In genomic region chr9:120575748-120576661, GRCm38 (mm10) we compare ENCODE assay signal across 9 mouse cellular contexts. TPM values are rescaled to one million over a fixed set of nuclear protein-coding genes. Genes with fewer than 3 reads are reported as not detected.
DNase-seq lines count a peak whose midpoint lies in the region; ATAC-seq and TF ChIP-seq lines count a peak whose summit lies in the region.
"Had no signal": no experiment of that assay in that cellular context is flagged by ENCODE, and none has a peak within 500 bp of the region (broad histone marks: within the 10 kb centered on the region; RNA-seq: fewer than 3 reads in every experiment).

No protein-coding gene starts in this region.

- H3K9ac ChIP-seq in ES-E14 (ENCODE audit: insufficient read depth, low read depth, low read length, poor library complexity, severe bottlenecking): no peak overlapping the region; the same call in 1 of the 2 replicates
- no peak overlapping the region for H3K9ac ChIP-seq in liver, postnatal 0 days (replicated peaks)

- peak; percentile 53 for TF ChIP-seq CTCF in liver, postnatal 0 days (IDR thresholded peaks at IDR 0.05; ENCODE audit: low read depth)

- H3K4me2 ChIP-seq in liver, postnatal 0 days (ENCODE audit: low read depth, low read length): 0 out of 2 replicates have a peak overlapping the region, but pooled peaks have one; percentile 77

- no peak for TF ChIP-seq EP300 in liver, postnatal 0 days (IDR thresholded peaks at IDR 0.05; ENCODE audit: low read depth)

- no peak for ATAC-seq in liver, postnatal 0 days

- peak; percentile 64 for DNase-seq in CD4-positive helper T cell, adult 2 months (ENCODE audit: low read depth, low spot score)
- no peak for DNase-seq in ES-E14 (ENCODE audit: low read depth, low spot score)
- DNase-seq in hindbrain, embryonic 10.5 days (ENCODE audit: low spot score): no peak
- DNase-seq in liver, postnatal 0 days: no peak
- no peak for DNase-seq in urinary bladder, postnatal 14 days (ENCODE audit: low spot score)
- no peak for DNase-seq in layer of hippocampus, postnatal 36 days
- no peak for DNase-seq in lung, adult 18-20 months
- DNase-seq: cerebellum, adult 2 months had no signal

- H3K9me3 ChIP-seq in ES-E14 (ENCODE audit: control insufficient read depth, insufficient read depth, low read depth, low read length): no peaks in the 10 kb centered on the region
- no peaks in the 10 kb centered on the region for H3K9me3 ChIP-seq in hindbrain, embryonic 10.5 days
- H3K9me3 ChIP-seq in liver, postnatal 0 days (ENCODE audit: low read length): no peaks in the 10 kb centered on the region

- peaks cover 40% of the 10 kb centered on the region for H3K36me3 ChIP-seq in ES-E14 (ENCODE audit: control insufficient read depth, insufficient read depth, low read length, poor library complexity, severe bottlenecking)
- H3K36me3 ChIP-seq in hindbrain, embryonic 10.5 days: peaks cover 45% of the 10 kb centered on the region
- peaks cover 32% of the 10 kb centered on the region for H3K36me3 ChIP-seq in liver, postnatal 0 days (replicated peaks; ENCODE audit: insufficient read depth, low read length)

- in situ Hi-C loops in ES-E14 (cut with MboI; ENCODE audit: low sequenced_read_pairs in 2 of 2, unreplicated experiment in 2 of 2): no loop called here

- H3K4me3 ChIP-seq in ES-E14 (ENCODE audit: insufficient read depth in 1 of 2, low read depth in 1 of 2, low read length in 2 of 2, poor library complexity in 1 of 2, severe bottlenecking in 1 of 2): peak overlapping the region in 1 of 2 experiments; percentile 43; a peak in 1 of 4 replicates
- peak overlapping the region; percentile 79; the same call in 1 of the 2 replicates for H3K4me3 ChIP-seq in hindbrain, embryonic 10.5 days
- no peak overlapping the region for H3K4me3 ChIP-seq in liver, postnatal 0 days (ENCODE audit: low read depth, low read length)

- no peaks in the 10 kb centered on the region for H3K27me3 ChIP-seq in hindbrain, embryonic 10.5 days (ENCODE audit: insufficient read depth, poor library complexity, severe bottlenecking)
- no peaks in the 10 kb centered on the region for H3K27me3 ChIP-seq in liver, postnatal 0 days (ENCODE audit: insufficient read depth, low read length)

- H3K4me1 ChIP-seq in ES-E14 (ENCODE audit: control insufficient read depth in 2 of 2, insufficient read depth in 2 of 2, low read length in 2 of 2, poor library complexity in 1 of 2): peaks cover 0 to 15% of the 10 kb centered on the region in 2 experiments; a peak in 2 of 4 replicates
- H3K4me1 ChIP-seq in hindbrain, embryonic 10.5 days (replicated peaks): peaks cover 37% of the 10 kb centered on the region
- H3K4me1 ChIP-seq in liver, postnatal 0 days (ENCODE audit: insufficient read depth): peaks cover 20% of the 10 kb centered on the region

- WGBS in hindbrain, embryonic 10.5 days: 63% methylated on average over 6 of the region's 6 CpGs
- WGBS in liver, postnatal 0 days (ENCODE audit: insufficient replicate concordance): 58% methylated on average over 6 of the region's 6 CpGs

- H3K27ac ChIP-seq in ES-E14 (ENCODE audit: insufficient read depth, low read depth, low read length, poor library complexity, severe bottlenecking): peak overlapping the region; percentile 18; the same call in 1 of the 2 replicates
- H3K27ac ChIP-seq in hindbrain, embryonic 10.5 days: no peak overlapping the region
- no peak overlapping the region for H3K27ac ChIP-seq in liver, postnatal 0 days (ENCODE audit: low read depth)

TF ChIP-seq in ES-E14, 5 proteins besides CTCF, POLR2A, EP300 and RAD21:
- TF ChIP-seq ZC3H11A (IDR thresholded peaks at IDR 0.05; ENCODE audit: borderline replicate concordance, low read depth, low read length): no peak
- TF ChIP-seq MAFK (IDR thresholded peaks at IDR 0.05; ENCODE audit: insufficient read depth, low read depth, low read length): no peak
- TF ChIP-seq HCFC1 (IDR thresholded peaks at IDR 0.05; ENCODE audit: borderline replicate concordance, insufficient read depth, low read length): no peak
- TF ChIP-seq CHD2 (IDR thresholded peaks at IDR 0.05; ENCODE audit: low read depth, low read length): no peak
- TF ChIP-seq ZNF384 (IDR thresholded peaks at IDR 0.05; ENCODE audit: low read depth, low read length): no peak
TF ChIP-seq in ES-E14: peak in this region for 0.

RNA-seq across cellular contexts. Expression of gene Rpl14, which starts 4.8 kb away (rescaled TPM):
- total RNA-seq in ES-E14 (2012; rRNA removed): 1,425 and 1,546 TPM in 2 replicates
- 673 and 781 TPM in 2 replicates for polyA plus RNA-seq in hindbrain, embryonic 10.5 days (2016; fragmentation: Nextera tagmentation; extraction: Ambion mirVana)
- polyA plus RNA-seq in liver, postnatal 0 days (2015; fragmentation: Nextera tagmentation; extraction: Ambion mirVana): 422 and 441 TPM in 2 replicates
- 100 to 1,000 TPM; 302 to 311 TPM for total RNA-seq in layer of hippocampus, postnatal 36 days (2021)

RNA-seq across cellular contexts. Expression of gene Entpd3, which starts 36.4 kb away (rescaled TPM):
- 0.45 and 0.53 TPM in 2 replicates for total RNA-seq in ES-E14 (2012; rRNA removed)
- polyA plus RNA-seq in hindbrain, embryonic 10.5 days (2016; fragmentation: Nextera tagmentation; extraction: Ambion mirVana): 0.25 and 0.41 TPM in 2 replicates
- polyA plus RNA-seq in liver, postnatal 0 days (2015; fragmentation: Nextera tagmentation; extraction: Ambion mirVana): 0.05 TPM in 1 of 2 replicates, not detected in the other
- total RNA-seq in layer of hippocampus, postnatal 36 days (2021): 1 to 10 TPM; 7.0 to 7.4 TPM
- total RNA-seq: hematopoietic stem cell, adult 5-6 weeks had no signal
